Mouse (Mus musculus) T-helper 17 cell (primary cell): ENCODE results near the gene Ccl6.

Experiments
- in situ Hi-C, 2 experiments: fragments of 300-600 bp; cut with MboI, MseI; formaldehyde crosslinking; loops; 1 replicate in 1 of 2; 2 replicates in 1 of 2; pipeline ENCODE4 v1.15.1; 2025; ENCODE audit warnings: high pct_unique_total_duplicates in 2 of 2

The Ccl6 gene

DNA sequence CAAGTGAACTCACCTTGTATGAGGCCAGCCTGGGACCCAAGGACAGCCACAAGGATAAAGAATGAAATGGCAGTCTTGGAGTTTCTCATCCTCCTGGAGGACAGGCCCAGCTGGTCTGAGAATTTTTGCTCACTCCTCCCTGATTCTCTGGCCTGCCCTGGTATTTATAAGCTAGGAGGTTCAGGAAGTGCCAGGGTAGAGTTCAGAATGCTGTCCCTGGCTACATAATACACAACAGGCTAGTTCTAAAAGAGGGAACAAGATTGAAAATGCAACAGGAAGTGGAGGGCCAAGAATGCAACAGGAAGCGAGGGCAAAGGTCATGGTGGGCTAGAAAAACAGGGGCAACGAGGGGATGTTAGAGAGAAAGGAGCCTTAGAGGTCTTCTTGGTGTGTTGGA lies at the start of gene Ccl6:
TSS of gene Ccl6 (minus strand) at position 235 of the 400 bp plus-strand sequence.
- in situ Hi-C loops = no loop called here

DNA sequence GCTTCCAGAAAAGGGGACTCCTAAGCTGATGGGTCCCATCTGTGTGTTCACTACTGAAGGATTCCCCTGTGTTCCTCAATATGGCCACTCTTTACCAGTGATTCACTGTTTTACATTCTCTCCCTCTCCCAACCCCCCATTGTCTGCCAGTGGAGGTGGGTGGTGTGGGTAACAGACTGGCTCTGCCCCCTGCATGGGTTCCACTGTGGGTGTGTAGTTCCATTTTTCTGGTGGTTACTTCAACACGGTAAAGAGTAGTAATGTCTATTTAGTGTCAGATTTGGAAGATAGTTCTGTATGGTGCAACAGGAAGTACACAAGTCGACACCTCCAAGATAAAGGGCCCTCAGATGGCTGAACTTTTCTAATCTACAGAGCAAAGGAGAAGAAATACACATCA lies 48.3 kb upstream of the Ccl6 start:
- in situ Hi-C loops = no loop called here

DNA sequence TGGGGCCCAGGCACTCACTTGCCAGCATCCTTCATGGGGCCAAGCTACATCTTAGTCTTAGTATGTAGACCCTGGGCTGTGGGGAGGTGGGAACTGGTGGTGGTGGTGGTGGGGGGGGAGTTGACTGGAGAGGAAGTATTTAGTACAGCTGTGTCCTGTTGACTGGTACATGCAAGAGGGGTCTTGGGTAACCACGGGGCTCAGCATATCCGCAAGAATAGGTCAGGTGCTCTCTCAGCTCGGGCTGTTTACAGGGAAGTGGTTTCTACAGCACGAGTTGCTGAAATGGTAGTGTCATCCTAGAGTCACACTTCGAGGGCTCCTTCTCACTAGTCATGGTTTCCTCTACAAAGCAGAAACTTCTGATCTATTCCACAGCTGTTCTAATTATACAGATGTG lies 47.3 kb upstream of the Ccl6 start:
- in situ Hi-C loops = no loop called here

DNA sequence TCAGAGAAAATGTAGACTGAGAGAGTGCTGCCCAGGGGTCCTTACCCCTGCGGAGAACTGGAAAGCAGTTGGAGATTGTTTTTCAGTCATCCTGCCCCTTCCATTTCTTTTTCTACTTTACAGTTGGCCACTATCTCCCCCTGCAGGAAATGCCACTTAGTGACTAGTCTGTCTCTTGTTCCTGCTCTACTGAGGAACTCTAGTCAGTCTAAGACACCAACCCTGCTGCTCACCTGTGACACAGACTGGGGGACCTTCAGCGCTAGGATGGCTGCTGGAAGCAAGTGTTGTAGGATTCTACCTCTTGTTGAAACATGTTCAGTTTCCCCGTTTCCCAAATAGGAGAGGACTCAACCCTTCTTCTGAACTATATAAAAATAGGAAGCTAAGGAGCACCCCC lies 46.6 kb upstream of the Ccl6 start:
- in situ Hi-C loops = no loop called here

DNA sequence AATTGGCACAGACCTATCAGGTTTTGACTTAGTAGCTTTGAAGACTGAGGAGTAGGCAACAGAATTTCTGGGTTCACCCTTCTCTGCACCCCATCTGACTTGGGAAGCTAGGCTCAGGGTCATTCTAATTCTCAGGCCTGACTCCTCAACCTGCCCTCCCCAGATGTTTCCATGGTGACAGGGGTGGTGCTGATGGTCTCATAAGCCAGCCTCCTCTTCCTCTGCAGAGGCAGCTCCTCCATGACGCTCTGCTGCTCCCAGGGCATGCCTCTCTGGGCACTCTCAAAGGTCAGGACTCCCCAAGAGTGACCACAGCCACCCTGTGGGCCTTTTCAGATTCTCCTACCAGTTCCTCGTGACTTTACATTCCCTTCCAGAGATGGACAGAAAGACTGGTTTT lies 46.0 kb upstream of the Ccl6 start:
- in situ Hi-C loops = no loop called here

DNA sequence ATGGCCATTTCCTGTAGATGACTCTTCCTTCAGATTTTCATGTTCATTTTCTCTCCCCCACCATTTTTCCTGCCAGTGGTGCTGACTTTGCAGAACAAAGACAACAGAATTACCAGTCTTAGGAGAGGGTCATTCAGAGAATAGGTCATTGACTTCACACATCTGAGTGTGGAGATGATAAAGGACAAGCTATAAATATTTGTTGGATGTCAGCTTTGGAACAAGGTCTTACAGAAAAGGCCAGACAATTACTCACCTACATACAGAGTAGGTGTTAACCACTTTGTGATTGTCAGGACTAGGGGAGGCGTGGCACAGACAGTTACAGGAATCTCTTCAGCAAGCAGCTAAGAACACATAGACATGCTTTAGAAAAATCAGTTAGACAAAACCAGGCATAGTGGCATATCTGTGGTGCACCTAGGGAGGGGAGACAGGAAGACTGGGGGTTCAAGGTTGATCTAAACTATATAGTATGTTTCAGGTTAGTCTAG lies 43.9 kb upstream of the Ccl6 start:
- in situ Hi-C loops = no loop called here

DNA sequence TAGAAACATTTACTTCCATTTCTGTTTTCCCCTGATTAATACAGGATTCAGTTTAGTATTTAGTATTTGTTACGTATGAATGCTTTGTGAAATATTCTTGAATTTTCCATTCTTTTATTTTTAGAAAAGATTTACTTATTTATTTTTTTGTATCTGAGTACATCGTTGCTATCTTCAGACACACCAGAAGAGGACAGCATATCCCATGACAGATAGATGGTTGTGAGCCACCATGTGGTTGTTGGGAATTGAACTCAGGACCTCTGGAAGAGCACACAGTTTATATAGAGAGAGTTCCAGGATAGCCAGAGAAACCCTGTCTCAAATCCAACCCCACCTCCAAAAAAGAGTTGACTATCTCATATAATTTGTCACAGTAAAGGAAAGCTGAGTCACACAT lies 42.0 kb upstream of the Ccl6 start:
- in situ Hi-C loops = no loop called here

DNA sequence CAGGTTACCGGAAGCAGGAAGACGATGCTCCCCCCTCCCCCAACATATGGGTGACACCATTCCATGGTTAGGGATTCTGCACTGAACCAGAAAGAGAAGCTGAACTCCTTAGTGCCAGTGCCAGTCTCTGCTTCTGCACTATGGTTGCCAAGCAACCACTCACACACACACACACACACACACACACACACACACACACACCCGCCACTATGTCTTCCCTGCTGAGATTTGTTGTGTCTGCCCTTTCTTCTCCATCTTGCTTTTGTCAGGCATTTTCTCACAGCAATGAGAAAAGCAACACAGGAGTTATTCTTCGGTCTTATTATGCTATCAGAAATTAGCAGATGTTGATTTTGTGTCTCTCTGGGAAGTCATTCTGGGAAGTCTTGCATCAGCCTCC lies 41.5 kb upstream of the Ccl6 start:
- in situ Hi-C loops = no loop called here

DNA sequence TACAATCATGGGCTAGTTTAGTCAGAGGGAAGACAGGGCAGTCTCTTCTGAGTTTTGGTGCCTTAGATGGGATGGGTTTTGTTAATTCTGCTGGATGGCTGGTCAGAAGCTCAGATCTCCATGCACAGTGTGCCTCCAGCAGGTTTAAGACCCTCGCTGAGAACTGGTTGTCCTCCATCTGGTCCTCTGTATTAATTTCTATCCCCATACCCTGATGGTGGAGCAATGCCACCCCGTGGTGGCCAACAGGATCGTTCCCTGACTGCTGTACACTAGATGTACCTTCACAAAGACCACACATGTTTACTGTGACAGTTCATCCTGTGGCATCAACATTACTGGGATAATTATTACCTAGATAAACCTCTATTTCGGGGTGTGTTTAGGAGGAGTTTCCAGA lies 39.9 kb upstream of the Ccl6 start:
- in situ Hi-C loops = no loop called here

DNA sequence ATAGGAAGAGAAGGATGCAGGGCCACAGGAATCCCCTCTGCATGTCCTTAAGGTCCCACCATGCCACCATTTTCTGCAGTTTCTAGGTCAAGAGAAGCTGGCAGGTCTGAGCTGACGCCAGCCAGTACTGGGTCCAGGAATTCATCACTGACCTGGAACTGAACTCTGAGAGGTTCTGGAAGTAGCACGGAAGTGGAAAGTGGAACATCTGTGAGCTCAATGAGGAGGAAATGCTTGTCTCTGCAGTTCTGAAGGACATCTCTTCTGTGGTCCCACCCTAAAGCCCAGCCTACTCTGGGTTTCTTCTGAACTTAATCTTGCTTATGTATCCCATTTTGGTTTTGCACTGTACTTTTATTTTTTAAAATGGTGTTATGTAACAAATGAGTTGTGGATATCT lies 38.2 kb upstream of the Ccl6 start:
- in situ Hi-C loops = no loop called here

DNA sequence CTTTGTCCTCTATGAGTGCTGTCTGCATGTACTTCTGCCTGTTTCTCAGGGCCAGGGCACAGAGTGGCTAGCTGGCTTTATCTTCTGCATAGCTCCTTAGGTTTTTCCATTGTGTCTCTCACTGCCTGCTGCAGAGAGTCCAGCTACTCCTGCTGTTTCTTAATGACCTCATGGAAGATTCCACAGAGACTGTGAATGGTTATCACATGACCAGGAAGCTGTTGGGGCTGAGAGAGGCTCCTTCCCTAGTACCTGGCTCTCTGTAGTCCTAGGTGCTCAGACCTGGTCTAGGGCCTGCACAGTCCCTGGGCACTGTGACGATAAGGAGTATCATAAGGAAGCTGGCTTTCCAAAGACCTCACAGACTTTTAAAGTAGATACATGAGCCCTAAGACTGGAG lies 37.7 kb upstream of the Ccl6 start:
- in situ Hi-C loops = no loop called here

DNA sequence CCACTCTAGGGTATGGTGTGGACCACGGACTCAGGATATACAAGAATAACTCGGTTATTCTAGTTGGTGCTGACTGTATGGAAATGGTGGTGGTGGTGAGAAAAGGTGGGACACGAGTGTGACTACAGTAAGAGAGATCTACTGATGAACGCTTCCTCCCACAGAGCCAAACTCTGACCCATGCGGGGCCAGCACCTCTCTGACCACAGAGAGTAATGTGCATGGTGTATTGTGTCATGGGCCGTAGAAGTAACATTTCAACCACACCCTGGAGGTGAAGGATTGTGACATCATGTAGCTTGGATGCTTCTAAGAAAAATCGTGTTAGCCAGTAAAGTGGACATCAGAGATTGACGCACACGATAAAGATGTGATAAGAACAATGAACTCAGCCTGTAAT lies 35.9 kb upstream of the Ccl6 start:
- in situ Hi-C loops = no loop called here

DNA sequence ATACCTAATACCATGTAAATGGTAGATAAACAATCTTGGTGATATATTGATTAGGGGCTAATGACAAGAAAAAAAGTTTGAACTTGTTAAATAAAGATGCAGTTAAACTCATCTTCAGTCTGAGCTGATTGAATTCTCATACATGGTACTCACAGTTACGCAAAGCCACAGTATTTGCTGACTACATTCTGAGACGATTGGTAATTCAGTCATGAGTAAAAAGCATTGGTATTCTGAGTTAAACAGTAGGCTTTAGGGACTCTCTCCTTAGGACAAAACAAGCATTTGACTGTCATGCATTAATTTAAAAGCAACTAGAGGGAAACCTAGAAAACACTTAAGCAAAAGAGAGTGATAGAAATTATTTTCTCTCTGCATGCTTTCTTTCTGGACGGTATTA lies 30.7 kb upstream of the Ccl6 start:
- in situ Hi-C loops = no loop called here

DNA sequence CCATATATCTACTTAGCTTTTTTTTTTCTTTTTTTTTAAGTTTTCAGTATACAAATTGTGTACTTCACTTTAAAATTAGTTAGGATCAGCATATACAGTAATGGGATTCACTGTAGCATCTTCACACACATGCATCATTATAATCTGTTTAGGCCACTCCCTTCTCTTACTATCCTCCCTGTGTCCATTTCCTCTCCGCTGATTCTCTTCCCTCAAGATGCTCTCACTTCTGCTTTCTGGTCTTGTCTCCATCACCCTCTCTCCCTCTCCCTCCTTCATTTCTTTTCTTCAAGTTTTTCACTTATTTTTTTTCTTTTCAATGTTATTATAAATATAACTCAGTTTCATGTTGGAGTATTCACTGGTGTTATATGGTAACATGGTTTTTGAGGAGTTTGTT lies 26.1 kb upstream of the Ccl6 start:
- in situ Hi-C loops = no loop called here

DNA sequence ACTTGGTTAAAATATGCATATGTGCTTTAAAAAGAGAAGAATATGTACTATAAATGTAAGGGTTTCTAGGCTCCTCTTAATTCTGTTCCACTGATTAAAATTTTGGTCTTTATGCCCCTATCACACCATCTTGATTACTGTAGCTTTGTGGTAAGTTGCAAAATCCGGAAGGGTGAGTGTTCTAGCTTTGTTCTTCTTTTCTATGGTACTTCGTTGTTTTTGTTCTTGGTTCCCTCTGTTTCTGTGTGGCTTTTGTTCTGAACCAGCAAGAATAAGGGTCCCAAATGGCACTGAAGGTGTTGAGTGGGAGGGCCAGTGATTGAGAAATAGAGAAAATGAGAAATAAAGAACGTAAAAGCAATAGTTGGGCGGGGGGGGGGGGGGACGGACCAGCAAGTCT lies 25.4 kb upstream of the Ccl6 start:
- in situ Hi-C loops = no loop called here

DNA sequence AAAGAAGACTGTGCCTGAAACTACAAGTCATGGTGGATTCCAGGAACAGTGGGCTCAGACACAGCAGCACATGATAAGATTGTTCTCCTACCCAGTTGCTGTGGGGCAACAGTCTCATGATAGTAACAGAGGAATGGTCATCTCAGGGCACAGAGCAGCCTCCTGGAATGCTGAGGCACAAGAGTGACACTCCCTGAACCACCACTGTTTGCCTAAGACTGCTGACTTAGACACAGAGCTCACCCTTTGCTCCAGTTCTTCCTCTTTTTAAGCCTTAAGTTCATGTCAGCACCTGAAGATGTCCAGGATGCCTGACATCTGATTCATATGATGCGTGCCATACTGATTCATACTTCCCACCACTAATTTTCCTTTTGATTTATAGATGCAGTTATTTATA lies 23.7 kb upstream of the Ccl6 start:
- in situ Hi-C loops = no loop called here

DNA sequence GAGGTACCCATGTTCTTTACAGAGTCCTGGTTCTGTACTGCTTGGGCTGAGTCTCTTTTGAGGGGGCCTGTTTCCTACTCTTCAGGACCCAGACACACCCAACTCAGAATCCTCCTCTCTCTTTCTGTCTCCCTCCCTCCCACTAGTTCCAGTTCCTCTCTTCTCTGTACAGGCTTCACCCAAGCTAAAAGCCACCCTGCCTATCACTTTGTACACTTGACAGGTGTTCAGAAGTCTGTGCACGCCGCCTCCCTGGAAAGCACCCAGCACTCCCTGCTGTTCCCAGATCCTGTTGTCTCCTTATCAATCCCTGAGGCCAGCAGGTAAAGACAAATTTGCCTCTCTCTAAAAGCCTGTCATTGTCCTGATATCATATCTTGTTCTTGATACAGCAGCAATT lies 18.0 kb upstream of the Ccl6 start:
- in situ Hi-C loops = no loop called here

DNA sequence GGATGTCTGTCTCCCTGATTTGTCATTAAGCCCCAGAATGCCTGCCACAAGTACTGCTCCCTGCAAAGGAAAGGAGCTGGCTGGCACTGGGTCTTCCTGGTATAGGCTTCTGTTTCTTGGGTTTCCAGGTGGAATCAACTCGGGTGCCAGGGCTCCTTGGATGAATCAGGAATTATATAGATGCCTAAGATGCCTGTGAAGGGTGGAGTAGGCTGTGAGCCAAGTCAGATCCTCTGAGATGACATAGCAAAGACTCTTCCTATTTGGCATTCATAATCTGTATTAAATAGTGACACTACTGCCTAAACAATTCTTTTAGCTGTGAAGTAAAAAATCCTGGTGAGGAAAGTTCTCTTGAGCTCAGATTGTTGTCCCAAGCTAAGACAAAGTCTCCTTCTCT lies 13.5 kb upstream of the Ccl6 start:
- in situ Hi-C loops = no loop called here

DNA sequence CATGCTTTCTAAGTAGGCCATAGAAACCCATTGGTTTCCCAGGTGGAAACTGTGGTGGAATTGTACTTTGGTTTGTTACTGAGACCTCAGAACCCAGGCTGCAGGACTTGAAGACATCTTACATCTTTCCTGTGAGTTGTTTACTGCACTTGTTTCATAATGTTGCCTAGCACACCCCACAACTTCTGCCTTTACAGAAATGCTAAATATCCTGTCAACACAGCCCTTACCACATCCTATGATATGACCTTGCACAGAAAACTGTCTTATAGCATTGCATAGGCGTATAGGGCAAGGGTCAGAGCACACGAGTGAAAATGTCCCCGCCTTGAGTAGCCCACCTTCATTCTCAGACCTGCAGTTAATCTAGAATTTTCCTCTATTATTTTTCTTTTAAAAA lies 12.6 kb upstream of the Ccl6 start:
- in situ Hi-C loops = no loop called here

DNA sequence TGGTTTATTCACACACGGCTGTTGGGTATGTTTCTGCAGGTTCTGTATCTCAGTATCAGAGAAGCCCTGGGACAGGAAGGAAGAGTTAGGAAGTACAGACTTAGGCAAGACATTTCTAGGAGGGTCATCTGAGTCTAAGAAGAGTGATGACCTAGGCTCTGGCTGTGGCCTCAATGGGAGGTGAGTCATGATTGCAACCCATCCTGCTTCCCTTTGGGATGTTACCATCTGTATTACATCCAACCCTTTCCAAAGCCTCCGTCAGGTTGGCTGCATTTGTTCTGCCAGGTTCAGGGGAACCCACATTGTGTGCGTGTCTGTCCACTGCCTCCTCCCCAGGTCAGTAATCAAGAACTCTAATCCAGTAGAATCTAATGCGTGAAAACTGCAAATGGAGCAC lies 11.8 kb upstream of the Ccl6 start:
- in situ Hi-C loops = no loop called here

DNA sequence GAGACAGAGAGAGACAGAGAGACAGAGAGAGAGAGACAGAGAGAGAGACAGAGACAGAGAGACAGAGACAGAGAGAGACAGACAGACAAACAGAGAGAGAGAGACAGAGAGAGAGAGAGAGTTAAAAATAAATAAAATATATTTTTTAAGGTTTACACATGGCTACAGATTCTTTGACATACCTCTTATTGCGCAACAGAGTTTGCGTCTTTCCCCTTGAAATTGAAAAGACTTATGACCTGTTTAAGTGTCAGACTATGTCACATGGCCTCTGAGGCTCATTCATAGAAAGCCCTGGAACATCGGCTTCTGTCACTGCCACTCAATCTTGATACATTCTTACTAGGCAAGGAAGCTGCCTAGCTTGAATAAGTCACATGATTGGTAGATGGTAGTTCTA lies 10.5 kb upstream of the Ccl6 start:
- in situ Hi-C loops = no loop called here

DNA sequence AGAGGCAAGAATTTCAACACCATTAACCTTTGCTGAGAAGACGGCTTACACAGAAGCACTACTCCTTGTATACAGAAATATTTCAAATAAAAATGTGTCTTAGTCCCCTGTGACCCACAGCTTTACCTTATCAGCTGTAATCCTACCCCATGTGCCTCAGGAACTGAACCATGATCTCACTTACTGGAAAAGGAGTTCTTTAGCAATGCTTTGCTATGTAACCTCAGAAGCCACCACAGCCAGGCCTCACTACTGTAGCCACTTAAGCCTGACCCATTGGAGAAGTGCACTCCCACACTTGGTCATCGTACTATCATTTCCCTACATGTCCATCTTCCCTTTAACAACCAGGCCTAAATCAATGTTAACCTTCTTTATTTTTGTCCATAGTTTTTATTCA lies 7.7 kb upstream of the Ccl6 start:
- in situ Hi-C loops = no loop called here

DNA sequence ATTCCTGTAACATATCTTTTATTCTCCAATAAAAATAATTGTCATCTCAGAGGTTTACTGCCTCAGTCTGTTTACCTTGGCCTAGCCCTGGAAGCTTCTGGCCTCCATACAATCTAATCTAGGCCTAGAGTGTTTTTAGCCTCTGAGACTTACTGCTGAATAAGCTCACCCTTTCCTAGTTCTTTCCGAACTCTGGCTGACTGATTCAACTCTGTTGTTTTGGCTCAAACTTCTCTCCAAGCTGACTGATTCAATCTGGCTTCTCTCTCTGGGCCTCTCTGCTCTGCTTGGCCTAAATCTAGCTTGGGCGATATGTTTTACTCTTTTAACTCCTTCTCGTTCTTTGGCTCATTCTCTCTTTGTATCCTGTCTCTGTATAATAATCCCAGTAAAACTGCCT lies 6.1 kb upstream of the Ccl6 start:
- in situ Hi-C loops = no loop called here

DNA sequence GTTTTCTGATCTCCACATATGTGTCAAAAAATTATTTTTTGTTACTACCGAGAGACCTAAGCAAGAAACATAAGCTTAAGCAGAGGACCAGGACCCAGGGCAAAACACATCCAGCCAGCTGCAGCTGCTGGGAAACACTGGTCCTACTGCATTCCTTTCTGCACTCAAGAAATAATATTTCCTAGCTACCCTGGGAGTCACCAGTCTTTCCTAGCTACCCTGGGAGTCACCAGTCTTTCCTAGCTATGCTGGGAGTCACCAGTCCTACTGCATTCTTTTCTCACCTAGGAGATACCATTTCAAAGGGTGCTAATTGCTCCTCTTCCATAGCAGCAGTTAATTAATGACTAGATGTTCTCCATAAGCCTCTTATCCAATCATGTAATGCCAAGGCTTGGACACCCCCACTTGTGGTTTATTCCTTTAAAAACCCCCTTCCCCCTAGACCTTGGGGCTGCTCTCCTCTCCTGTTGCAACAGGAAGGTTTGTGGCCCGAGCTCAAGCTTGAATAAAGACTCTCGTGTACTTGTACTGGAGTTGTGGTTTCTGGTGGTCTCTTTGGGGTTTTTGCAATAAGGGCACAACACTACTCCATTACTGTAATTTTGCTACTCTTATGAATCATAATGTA lies 5.4 kb upstream of the Ccl6 start:
- in situ Hi-C loops = no loop called here
